Mouse (Mus musculus): ENCODE results near the gene Sh3pxd2a.

Gene Sh3pxd2a

GRCm38 (mm10) chr19:47492422-47492821 lies 28.2 kb upstream of the Sh3pxd2a start:
- no peak for DNase-seq (ENCODE audit: extremely low read depth, insufficient read length, low spot score)

GRCm38 (mm10) chr19:47491853-47492252 lies 27.7 kb upstream of the Sh3pxd2a start:
- peak; percentile 62 for DNase-seq (ENCODE audit: extremely low read depth, insufficient read length, low spot score)

- DNase-seq (ENCODE audit: extremely low read depth, insufficient read length, low spot score), result no peak
These were observed 25.0 kb upstream of the Sh3pxd2a start for GRCm38 (mm10) chr19:47489233-47489632.

GRCm38 (mm10) chr19:47488250-47488649 lies 24.0 kb upstream of the Sh3pxd2a start:
- no peak for DNase-seq (ENCODE audit: extremely low read depth, insufficient read length, low spot score)

GRCm38 (mm10) chr19:47487572-47487971 lies 23.4 kb upstream of the Sh3pxd2a start:
- DNase-seq (ENCODE audit: extremely low read depth, insufficient read length, low spot score), result no peak

- no peak for DNase-seq (ENCODE audit: extremely low read depth, insufficient read length, low spot score)
These were observed 21.9 kb upstream of the Sh3pxd2a start for GRCm38 (mm10) chr19:47485997-47486566.

GRCm38 (mm10) chr19:47484110-47484509 lies 19.9 kb upstream of the Sh3pxd2a start:
- no peak for DNase-seq (ENCODE audit: extremely low read depth, insufficient read length, low spot score)

- peak; percentile 39 for DNase-seq (ENCODE audit: extremely low read depth, insufficient read length, low spot score)
These were observed 19.1 kb upstream of the Sh3pxd2a start for GRCm38 (mm10) chr19:47483346-47483745.

- DNase-seq (ENCODE audit: extremely low read depth, insufficient read length, low spot score), result no peak
These were observed 9.3 kb upstream of the Sh3pxd2a start for GRCm38 (mm10) chr19:47473453-47473852.

- DNase-seq (ENCODE audit: extremely low read depth, insufficient read length, low spot score), result no peak
These were observed 8.7 kb upstream of the Sh3pxd2a start for GRCm38 (mm10) chr19:47472881-47473400.

- no peak for DNase-seq (ENCODE audit: extremely low read depth, insufficient read length, low spot score)
These were observed 7.6 kb upstream of the Sh3pxd2a start for GRCm38 (mm10) chr19:47471808-47472207.

GRCm38 (mm10) chr19:47468750-47469149 lies 4.5 kb upstream of the Sh3pxd2a start:
- DNase-seq (ENCODE audit: extremely low read depth, insufficient read length, low spot score), result no peak

GRCm38 (mm10) chr19:47466775-47467174 lies 2.6 kb upstream of the Sh3pxd2a start:
- no peak for DNase-seq (ENCODE audit: extremely low read depth, insufficient read length, low spot score)

- no peak for DNase-seq (ENCODE audit: extremely low read depth, insufficient read length, low spot score)
These were observed 1.3 kb upstream of the Sh3pxd2a start for GRCm38 (mm10) chr19:47465467-47465866.

- DNase-seq (ENCODE audit: extremely low read depth, insufficient read length, low spot score), result peak; percentile 84
These were observed 431 bp downstream of the Sh3pxd2a start for GRCm38 (mm10) chr19:47463636-47464303.

GRCm38 (mm10) chr19:47463206-47463605 lies 995 bp downstream of the Sh3pxd2a start:
- DNase-seq (ENCODE audit: extremely low read depth, insufficient read length, low spot score), result no peak

- DNase-seq (ENCODE audit: extremely low read depth, insufficient read length, low spot score), result no peak
These were observed 1.5 kb downstream of the Sh3pxd2a start for GRCm38 (mm10) chr19:47462725-47463124.

- DNase-seq (ENCODE audit: extremely low read depth, insufficient read length, low spot score), result no peak
These were observed 2.4 kb downstream of the Sh3pxd2a start for GRCm38 (mm10) chr19:47461838-47462237.

GRCm38 (mm10) chr19:47461386-47461785 lies 2.8 kb downstream of the Sh3pxd2a start:
- no peak for DNase-seq (ENCODE audit: extremely low read depth, insufficient read length, low spot score)

- DNase-seq (ENCODE audit: extremely low read depth, insufficient read length, low spot score), result no peak
These were observed 3.9 kb downstream of the Sh3pxd2a start for GRCm38 (mm10) chr19:47460120-47460960.

- no peak for DNase-seq (ENCODE audit: extremely low read depth, insufficient read length, low spot score)
These were observed 5.0 kb downstream of the Sh3pxd2a start for GRCm38 (mm10) chr19:47459214-47459613.
